Mouse (Mus musculus) B cell, adult 2 months (primary cell): Measurements from ENCODE around the gene Mau2.
"Not testable (repeated sequence)": the region's sequence is repeated elsewhere in the genome, so short reads cannot be mapped to it uniquely, and the experiment has no call there.

Experiments used
- DNase-seq, 2 experiments: peaks; one replicate each; pipeline ENCODE4 v3.0.0; 2022

The Mau2 gene

DNA sequence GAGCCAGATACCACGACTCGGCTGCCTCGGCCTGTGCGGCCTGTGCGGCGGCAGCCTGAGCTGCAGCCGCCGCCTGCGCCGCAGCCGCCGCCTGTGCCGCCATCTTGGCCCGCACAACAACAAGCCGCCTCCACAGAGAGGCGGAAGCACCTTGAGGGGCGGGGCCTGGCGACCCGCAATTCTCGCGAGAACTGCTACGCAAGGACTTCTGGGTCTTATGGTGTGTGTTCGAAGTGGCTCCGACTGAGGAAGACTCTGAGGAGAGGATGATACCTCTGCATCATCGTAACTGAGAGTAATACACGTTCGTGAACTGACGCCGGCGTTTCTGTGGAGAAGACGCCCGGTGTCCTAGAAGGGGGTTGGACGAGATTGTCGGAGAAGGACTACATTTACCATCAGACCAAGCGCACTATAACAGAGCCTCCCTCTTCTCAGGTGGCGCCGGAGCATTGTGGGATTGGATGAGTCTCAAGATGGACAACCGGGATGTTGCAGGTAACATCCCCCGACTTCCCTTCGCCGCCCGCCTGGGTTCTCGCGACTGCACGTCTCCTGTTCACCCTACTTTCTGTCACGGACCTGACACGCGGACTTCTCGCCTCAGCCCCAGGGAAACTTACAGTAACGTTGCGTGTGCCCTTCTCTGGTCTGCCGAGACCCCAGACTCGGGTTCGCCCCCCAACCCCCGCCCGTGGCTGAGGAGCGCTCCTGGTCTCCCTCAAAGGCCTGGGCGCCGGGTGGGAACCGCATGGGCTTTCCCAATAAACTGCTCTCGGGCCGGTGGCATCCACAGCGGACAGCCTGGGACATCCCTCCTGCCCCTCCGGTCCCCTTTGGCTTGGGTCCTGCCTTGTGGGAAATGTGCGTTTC is at the start of gene Mau2, which contains the start of gene Sugp1:
TSS of gene Mau2 (minus strand) at position 152 of the 873 bp plus-strand sequence.
TSS of gene Sugp1 (plus strand) at position 231 of the 873 bp plus-strand sequence.
- DNase-seq = peak; percentile 98 to 99

DNA sequence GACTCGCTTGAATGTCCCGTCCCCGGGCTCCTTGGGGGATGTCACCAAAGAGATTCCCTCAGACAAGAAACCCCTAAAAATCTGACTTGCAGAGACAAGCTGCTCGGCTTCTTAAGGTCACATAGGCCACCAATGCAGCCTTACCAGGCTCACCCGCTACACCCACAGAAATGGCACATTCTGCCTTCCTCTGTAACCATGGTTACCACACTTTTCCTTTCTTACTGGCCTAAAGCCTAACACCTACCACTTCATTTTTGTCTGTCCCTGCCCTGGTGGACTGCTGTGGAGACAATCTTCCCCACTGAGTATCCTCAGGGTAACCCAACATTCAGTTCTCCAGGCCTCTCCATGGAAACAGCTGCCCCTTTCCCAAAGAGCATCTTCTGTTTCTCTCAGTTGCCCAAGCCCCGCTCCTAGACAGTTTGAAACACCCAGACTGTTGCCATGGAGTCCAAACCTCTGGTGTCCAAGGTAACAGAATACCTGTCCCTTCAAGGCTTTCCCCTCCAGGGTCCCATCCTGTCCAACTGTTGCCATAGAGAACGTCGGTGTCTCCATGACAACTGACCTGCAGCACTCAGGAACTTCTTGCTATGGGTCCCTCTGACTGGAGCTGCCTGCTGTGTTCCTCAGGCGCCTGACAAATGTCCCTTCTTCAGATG is 46.9 kb upstream of the Mau2 start:
- no peak for DNase-seq

DNA sequence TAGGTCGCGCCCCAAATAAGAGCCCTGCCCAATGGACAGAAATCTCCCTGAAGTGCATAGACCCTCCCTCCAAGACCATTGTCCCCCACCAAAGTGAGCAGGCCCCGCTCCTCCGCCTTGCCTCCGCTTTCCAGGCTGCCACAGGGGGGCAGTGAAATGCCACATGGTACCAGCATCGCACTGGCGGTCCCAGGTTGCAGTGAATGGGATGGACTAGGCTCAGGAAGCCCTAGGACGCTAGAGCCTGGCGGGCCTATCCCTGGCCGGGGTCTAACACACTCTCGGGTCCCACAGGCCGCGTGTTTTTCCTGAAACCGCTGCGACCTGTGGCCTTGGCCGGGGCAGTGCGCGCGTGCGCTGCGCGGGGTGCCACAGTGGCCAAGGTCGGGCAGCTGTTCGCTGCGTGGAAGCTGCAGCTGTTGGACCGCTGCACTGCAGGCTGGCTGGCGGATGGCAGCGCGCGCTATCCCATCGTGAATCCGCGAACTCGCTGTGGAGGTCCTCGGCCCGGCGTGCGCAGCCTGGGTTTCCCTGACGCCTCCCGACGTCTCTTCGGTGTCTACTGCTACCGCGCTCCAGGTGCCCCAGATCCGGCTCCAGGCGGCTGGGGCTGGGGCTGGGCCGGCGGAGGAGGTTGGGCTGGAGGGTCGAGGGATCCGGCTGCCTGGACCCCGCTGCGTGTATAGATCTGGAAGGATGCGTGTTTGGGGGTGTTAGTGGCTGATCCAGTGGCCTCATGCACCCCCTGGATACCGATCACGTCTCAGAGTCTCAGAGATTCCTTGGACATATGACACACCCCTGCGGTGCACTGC is 45.5 kb upstream of the Mau2 start:
- DNase-seq = peak; percentile 42 to 46

DNA sequence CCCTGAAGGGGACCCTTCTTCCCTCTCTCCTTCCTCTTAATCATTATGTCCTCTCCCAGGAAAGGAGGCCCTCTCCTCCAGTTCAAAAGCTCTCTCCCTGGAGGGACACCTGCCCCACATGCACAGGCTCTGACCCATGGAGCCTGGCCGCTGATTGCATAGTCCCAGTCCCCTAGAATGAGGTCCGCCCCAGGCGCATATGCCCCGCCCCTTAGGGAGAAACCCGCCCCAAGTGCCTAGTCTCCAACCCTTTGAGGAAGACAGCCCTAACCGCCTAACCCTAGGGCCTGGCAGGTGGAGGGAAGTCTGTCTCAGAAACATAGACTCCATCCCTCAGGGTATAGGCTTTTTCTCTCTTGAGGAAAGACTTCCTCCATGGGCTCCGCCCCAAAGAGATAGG is 44.7 kb upstream of the Mau2 start:
- DNase-seq = no peak

DNA sequence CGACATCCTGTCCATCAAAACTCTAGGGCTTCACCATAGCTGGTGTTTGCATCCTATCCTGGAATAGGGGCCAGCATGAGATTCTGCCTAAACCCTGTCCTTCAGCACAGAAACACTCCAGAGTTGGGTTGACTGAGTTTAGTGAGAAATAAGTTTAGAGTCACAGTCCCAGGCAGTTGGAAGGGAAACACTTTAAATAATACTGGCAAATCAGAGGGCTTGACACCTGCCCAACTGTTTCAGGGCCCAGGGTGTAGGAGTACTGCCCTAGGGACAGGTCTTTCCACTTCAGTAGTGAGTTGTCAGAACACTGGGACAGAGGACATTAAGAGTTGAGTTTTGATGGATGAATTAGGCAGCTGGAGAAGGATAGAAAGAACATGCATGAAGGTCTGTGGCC is 43.6 kb upstream of the Mau2 start:
- DNase-seq = no peak

DNA sequence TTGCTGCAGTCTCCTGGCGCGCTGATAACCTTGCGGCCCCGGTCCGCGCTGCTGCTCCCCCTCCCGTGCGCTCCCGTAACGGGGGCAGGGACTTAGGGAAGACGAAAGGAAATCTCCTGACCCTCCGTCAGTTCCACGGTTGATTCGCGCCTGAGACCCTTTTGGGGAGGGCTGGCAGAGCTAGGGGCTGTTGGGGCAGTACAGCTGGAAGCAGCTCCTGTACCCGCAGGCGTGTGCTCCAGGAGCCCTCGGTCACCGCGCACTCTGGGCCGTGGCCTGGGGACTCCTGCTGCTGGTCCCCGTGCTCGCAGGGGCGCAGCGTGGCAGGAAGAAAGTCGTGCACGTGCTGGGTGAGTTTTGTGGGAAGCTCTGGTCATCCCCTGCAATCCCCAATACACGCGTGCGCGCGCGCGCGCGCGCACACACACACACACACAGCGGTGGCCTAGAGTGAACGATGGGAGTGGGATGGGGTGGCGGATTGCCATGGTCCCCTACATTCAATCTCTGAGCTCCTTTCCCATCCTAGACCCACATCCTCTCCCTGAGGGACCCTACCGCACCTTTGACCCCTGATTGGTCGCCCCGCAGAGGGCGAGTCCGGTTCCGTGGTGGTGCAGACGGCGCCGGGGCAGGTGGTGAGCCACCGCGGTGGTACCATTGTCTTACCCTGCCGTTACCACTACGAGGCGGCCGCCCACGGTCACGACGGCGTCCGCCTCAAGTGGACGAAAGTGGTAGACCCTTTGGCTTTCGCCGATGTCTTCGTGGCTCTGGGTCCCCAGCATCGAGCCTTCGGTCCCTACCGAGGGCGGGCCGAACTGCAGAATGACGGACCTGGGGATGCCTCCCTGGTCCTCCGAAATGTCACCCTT is 41.9 kb upstream of the Mau2 start:
- DNase-seq = peak in 1 of 2 experiments; percentile 27

DNA sequence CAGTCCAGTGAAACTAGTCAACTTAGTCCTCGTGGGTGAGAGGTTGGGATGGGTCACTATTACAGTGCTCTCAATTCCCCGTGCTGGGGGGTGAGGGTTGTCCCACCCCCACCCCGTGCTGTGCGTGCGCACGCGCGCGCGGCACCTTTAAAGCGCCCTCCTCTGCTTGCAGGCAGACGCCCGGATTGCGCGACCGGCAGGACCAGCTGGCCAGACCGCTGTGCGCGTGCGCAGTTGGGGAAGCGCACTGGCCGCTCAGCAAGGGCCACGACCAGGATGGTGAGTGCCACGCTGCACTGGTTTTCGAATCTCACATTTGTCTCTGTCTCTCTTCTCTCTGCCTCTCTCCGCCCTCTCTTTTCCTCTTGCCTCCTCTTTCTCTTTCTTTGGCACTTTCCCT is 40.8 kb upstream of the Mau2 start, which contains the start of gene Hapln4:
TSS of gene Hapln4 (plus strand) at position 173 of the 400 bp plus-strand sequence.
- peak in 1 of 2 experiments; percentile 13 for DNase-seq

DNA sequence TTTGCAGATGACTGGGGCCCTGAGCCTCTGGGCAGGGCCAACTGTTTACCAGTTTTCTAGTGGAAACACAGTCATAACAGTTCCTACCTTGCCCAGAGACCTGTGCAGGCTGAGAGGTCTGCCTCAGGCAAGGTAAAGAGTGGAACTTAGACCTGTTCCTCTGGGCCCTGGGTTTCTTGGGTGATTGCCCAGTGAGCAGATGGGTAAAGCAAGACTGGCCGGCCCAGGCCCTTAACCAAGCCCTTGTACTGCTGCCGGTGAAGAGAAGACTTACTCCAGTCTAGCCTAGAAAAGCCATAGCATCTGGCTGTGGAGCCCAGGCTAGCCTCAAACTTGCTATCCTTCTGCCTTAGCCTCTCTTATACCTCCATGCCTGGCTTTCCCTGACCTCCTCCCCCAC is 39.4 kb upstream of the Mau2 start:
- DNase-seq = no peak

DNA sequence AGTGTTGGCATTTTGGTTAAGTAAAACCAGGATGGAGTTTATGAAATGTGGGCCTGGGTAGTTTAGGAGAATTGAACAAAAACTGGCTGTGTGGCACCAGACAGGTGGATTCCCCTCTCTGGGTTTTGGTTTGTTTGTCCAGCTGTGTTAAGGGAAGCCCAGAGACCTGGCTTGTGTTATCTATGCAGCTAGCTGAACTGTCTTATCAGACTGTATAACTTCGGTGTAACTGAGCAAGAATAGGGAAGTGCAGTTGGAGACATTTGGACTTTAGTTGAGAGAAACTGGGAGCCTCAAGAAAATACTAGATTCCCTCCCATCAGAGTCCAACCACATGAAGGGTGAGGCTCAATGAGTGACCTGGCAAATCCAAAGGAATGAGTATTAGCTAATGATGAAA is 31.1 kb upstream of the Mau2 start:
- no peak for DNase-seq

DNA sequence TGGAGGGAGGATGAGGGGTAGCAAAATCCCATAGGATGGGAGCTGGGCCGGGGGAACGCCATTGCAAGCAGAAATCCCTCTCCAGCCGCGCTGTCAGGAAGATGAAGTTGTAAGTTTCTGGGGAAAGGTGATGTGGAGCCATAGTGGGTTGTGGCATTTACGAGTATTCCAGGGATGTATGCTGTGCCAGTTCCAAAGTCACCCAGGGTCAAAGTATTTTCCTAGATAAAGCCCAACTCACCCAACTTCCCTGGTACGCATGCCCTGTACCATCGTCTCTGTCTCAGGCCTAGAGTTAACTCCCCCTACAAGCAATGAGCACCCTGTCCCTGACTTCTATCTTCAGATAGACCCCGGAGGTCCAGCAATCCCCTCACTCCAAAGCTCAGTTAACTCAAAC is 30.6 kb upstream of the Mau2 start:
- DNase-seq = no peak

DNA sequence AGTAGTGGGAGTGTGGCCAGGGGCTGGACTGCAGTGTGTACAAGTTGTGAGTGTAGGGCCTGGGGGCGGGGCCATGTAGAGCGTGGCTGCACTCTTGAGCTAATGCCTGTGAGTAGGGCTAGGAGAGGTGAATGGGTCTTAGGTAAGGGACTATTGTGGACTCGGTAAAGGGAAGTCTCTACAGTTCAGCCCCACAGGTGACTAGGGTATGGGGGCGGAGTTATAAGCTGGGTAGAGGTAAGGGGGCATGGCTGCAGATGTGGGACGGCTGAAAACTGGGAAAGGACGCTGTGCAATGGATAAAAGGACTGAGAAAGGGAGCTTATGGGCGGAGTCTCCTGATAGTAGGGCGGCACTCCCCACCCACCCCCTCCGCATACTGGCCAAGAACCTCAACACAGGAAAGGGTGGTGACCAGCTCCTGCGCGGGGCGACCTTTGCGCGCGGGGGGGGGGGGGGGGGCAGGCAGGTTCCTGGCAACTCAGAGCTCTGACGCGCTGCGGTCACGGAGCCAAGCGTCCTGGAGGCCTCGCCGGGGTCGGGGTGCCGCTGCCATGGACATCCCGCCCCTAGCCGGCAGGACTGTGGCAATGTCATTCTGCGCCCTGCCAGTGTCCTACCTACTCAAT is 30.0 kb upstream of the Mau2 start, which contains the start of gene Tm6sf2:
TSS of gene Tm6sf2 (plus strand) at position 484 of the 629 bp plus-strand sequence.
- DNase-seq = no peak

DNA sequence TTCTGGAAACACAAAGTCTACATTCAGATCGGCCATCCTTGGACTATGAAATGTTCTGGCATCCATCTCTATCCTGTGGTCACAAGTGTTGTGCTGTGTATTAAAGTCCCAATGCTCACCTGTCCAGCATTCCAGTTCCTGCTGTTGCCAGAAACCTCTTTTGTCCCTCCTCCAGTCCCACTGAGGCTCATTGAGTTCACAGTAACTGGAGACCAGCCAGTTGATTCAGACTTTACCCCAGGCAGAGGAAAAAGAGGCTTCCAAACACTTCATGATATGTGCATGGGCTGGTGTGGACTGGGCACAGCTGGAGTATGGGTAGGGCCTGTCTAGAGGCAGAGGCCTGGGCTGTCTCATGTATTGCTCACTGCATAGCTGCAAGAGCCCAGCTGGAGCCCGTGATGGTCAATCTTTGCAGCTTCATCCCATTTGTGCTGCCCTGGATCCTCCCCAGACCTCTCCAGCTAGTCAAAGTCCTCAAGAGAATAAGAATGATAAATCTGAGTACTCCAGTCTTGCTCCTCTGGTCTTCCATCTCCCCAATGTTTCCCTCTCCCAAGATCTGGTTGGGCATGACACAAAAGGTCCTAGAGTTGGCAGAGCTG is 29.4 kb upstream of the Mau2 start:
- no peak for DNase-seq

DNA sequence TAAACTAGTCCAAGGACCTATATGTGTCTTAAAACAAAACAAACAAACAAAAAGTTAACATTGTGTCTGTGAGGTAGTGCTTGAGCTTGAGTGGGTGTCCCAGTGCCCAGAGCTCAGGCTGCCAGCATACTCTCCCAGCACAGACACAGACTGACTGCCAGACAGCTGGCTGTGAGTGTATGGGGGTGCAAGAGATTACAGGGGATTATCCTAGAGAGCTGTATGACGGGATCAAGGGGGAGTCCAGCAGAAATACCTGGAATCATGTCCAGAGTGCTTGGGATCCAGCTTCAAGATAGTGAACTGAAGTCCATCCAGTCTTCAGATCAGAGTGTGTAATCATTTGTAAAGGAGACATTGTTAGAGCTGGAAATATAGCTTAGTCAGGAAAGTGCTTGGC is 15.2 kb upstream of the Mau2 start:
- DNase-seq = no peak

DNA sequence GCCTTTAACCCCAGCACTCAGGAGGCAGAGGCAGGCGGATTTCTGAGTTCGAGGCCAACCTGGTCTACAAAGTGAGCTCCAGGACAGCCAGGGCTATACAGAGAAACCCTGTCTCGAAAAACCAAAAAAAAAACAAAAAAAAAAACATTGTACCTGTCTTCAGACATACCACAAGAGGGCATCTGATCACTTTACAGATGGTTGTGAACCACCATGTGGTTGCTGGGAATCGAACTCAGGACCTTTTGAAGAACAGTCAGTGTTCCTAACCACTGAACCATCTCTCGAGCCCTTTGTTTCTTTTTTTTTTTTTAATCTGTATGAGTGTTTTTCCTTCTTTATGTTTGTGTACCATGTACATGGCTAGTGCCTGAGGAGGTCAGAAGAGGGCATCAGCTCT is 7.9 kb upstream of the Mau2 start:
- not testable (repeated sequence) for DNase-seq

DNA sequence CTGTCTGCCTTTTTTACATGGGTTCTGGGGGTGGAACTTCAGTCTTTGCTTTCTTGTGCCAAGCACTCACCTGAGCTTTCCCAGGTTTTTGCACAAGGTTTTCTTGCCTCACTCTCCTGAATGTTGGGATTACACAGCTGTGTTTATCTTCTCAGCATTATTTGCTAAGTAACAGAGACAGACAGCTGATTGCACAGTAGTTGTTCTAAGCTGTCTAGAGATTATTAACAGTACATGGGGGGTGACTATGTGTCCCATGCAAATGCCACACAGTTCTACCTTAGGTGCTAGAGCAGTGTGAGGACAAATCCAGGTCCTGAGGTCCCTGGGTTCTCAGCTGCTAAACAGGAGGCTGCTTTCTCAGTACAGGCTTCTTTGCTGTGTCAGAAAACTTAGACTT is 7.1 kb upstream of the Mau2 start:
- no peak for DNase-seq

DNA sequence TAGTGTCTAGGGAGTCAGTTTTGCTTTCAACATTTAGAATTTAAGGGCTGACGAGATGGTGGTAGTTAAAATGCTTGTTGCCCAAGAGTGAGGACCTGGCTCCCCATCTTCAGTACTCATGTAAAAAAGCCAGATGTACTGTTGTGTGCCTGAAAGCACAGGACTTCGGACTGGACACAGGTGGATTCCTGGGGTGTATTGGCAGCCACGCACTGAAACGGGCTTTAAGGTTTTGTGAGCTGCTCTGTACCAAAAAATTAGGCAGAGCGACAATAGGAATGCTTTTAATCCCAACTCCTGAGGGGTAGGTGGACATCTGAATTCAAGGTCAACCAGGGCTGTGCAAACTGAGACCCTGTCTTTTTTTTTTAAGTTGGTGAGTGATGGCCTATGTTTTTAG is 1.5 kb upstream of the Mau2 start:
- no peak for DNase-seq

DNA sequence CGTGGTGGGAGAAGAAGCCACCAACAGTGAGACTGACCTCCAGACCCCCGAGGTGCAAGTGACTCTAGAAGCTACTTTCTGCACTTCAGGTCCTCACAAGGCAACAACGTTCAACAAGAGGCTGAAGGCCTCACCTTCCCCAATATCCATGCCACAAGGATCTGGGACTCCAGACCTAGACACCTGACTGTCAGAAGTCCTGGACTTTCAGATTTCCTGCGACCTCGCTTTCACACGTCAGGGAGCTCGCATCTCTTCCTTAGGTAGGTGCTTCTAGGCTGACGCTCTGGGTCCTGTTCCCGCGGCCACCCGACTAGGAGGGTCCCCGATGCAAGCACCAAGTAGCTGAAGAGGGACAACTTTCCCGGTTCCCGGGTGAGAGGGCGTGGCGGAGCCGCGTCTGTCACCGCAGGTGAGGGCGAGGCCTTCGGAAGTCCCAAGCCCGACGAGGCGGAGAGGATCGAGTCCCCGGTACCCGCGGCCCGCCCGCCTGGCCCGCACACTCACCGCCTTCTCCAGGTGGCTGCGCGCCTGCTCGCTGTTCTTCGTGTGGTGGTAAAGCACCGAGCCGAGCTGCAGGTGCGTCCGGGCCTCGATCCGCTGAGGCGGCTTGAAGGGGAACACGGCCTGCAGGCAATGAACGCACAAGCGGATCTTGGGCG is 518 bp downstream of the Mau2 start:
- DNase-seq = no peak

DNA sequence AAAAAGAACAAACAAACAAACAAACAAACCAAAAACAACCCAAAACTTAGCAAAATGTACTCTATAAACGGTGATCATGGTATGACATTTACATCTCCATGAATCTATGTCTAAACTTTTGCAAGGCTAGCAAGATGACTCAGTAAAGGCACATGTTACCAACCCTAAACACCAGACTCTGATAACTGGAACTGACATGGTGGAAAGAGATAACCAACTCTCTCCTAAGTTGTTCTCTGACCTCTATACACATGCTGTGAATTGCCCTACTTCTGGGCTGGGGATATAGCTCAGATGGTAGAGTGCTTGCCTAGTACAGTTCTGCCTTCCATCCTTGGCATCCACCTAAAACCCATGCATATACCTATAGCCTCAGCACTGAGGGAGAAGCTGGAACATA is 4.5 kb downstream of the Mau2 start:
- no peak for DNase-seq

DNA sequence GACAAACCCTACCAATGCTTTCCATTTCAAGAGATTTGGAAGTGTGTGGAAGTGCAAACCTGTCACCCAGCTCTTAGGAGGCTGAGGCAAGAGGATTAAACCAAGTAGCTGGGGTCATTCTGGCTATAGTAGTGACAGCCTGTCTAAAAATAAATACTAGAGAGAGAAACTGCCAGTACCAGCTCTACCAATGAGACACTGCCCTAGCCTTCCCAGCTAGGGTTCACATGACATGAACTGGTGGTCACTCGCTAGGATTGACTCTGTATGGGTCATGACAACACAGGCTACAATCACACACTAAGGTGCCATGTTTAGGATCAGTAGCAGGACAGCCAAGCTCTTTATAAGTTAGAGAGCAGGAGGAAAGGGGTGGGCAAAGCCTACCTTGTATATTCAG is 12.3 kb downstream of the Mau2 start:
- DNase-seq = no peak

DNA sequence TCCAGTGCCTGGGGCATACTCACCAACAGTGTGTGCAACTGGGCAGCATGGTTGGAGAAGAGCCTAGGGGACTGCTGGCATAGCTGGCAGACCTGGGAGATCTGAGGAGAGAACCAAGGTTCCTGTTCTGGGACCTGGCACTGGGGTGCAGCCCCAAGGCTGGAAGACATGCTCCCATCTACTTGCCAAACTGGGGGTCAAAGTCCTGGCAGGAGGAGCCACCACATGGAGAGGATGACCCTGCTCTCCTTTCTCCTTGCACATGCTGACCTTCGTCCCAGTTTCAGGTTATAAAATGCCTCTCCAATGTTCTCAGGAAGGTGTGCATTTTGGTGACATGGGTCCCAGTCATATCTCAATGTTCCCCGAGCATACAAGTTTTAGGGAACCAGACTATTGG is 16.4 kb downstream of the Mau2 start:
- no peak for DNase-seq

DNA sequence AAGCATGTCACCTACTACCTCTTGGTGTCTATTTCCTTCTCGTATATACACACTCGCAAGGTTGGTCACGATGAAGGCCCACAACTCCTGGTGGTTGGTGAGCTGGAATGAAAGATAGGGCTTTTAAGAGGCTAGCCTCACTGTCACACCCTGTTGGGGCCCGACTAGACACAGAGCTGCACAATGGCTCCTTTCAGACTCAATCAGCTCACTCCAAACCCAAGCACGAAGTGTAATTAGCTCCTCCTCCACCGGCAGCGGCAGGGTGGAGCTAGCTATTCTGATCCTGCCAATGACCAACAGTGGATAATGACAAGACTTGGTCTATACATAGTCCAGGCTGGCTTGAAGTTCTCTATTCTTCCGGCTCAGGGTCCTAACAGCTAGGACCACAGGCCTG is 18.9 kb downstream of the Mau2 start:
- DNase-seq = no peak
